Mouse (Mus musculus): Measurements from ENCODE around the gene Psmd3.
"Not testable (repeated sequence)": the region's sequence is repeated elsewhere in the genome, so short reads cannot be mapped to it uniquely, and the experiment has no call there.

The Psmd3 gene

GRCm38 (mm10) chr11:98717904-98718303, 35.5 kb downstream of the Psmd3 start:
- no peak for DNase-seq (ENCODE audit: low read depth, low spot score)

- DNase-seq (ENCODE audit: low read depth, low spot score), result no peak
Observed at GRCm38 (mm10) chr11:98720756-98721155, 38.4 kb downstream of the Psmd3 start.

GRCm38 (mm10) chr11:98721458-98722226, 39.3 kb downstream of the Psmd3 start:
- no peak for DNase-seq (ENCODE audit: low read depth, low spot score)

GRCm38 (mm10) chr11:98723098-98723497, 40.7 kb downstream of the Psmd3 start:
- DNase-seq (ENCODE audit: low read depth, low spot score), result no peak

- DNase-seq (ENCODE audit: low read depth, low spot score), result no peak
Observed at GRCm38 (mm10) chr11:98725926-98726506, 43.7 kb downstream of the Psmd3 start.

- DNase-seq (ENCODE audit: low read depth, low spot score), result peak; percentile 92
Observed at GRCm38 (mm10) chr11:98729119-98729588, 46.8 kb downstream of the Psmd3 start, which contains the start of gene Med24. Med24 (minus strand) TSS chr11:98729435.

GRCm38 (mm10) chr11:98730727-98731126, 48.4 kb downstream of the Psmd3 start:
- no peak for DNase-seq (ENCODE audit: low read depth, low spot score)

GRCm38 (mm10) chr11:98731134-98731533, 48.8 kb downstream of the Psmd3 start:
- no peak for DNase-seq (ENCODE audit: low read depth, low spot score)

GRCm38 (mm10) chr11:98734020-98734419, 51.7 kb downstream of the Psmd3 start:
- DNase-seq (ENCODE audit: low read depth, low spot score), result no peak

GRCm38 (mm10) chr11:98735111-98735510, 52.8 kb downstream of the Psmd3 start:
- DNase-seq (ENCODE audit: low read depth, low spot score), result no peak

- DNase-seq (ENCODE audit: low read depth, low spot score), result no peak
Observed at GRCm38 (mm10) chr11:98736176-98736575, 53.8 kb downstream of the Psmd3 start.

- not testable (repeated sequence) for DNase-seq (ENCODE audit: low read depth, low spot score)
Observed at GRCm38 (mm10) chr11:98737220-98737619, 54.9 kb downstream of the Psmd3 start.

- no peak for DNase-seq (ENCODE audit: low read depth, low spot score)
Observed at GRCm38 (mm10) chr11:98738428-98738911, 56.1 kb downstream of the Psmd3 start.

- DNase-seq (ENCODE audit: low read depth, low spot score), result no peak
Observed at GRCm38 (mm10) chr11:98738925-98739324, 56.6 kb downstream of the Psmd3 start.

- no peak for DNase-seq (ENCODE audit: low read depth, low spot score)
Observed at GRCm38 (mm10) chr11:98740026-98740392, 57.7 kb downstream of the Psmd3 start.

GRCm38 (mm10) chr11:98740393-98741050, 58.2 kb downstream of the Psmd3 start, which contains the start of gene Thra:
Thra (plus strand) TSS chr11:98740638.
- DNase-seq (ENCODE audit: low read depth, low spot score), result no peak

GRCm38 (mm10) chr11:98741051-98741620, 58.8 kb downstream of the Psmd3 start:
- DNase-seq (ENCODE audit: low read depth, low spot score), result no peak

GRCm38 (mm10) chr11:98741622-98742396, 59.5 kb downstream of the Psmd3 start:
- no peak for DNase-seq (ENCODE audit: low read depth, low spot score)

- DNase-seq (ENCODE audit: low read depth, low spot score), result no peak
Observed at GRCm38 (mm10) chr11:98742397-98743291, 60.3 kb downstream of the Psmd3 start.
